Mouse (Mus musculus) kidney, adult 2 months (tissue): ENCODE data around the gene Astn2.

Source experiments
- CTCF ChIP-seq: fragments of 200-500 bp; conservative IDR thresholded peaks from 2 replicates; pipeline ENCODE4 v1.5.1; 2011; ENCODE audit warnings: low read depth, mild to moderate bottlenecking, control low read depth, low read length, moderate library complexity, mixed read lengths; ENCODE audit not compliant: insufficient read depth, insufficient read length
- POLR2A ChIP-seq: fragments of 200-500 bp; IDR thresholded peaks from one replicate; pipeline ENCODE4 v1.6.1; 2011; ENCODE audit warnings: low read depth, low read length, control low read depth

DNA sequence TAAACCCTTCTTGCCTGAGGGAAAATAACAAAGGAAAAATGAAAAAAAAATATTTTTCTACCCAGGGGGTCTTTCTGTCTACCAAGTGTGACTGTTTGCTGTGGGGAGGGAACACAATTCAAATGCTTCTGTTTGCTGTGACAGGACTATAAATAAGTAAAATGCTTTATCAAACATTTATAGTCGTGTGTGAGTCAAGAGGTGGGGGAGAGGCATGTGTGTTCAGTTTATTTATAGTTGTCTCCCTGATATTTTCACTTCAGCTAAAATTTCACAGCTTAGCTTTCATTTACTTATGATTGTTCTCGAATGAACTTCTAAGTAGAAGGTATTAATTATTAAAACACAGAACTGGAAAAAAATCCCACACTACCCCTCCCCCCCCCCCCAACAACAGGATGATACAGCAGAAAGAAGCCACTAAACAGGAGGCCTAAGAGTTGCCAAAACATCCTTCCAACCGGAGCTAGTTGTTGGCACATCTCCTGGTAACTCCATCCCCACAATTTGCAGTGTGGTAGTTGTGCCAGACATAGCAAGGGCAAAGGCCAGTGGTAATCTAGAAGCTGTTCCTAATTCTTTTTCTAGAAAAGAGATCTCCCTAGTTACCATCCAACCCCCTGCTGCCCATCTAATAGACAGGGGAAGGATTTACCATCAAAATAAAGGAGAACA is 246.8 kb downstream of the Astn2 start:
- TF ChIP-seq POLR2A (no peak), CTCF (no peak)
